Mouse (Mus musculus): Measurements from ENCODE around the gene Mif.
A peak's percentile ranks its signal among the peaks of the same experiment; 100 is the strongest.

The Mif gene

GRCm38 (mm10) chr10:75835761-75836531 is 24.1 kb downstream of the Mif start:
- no peak for DNase-seq (ENCODE audit: low read depth)

GRCm38 (mm10) chr10:75835307-75835706 is 24.7 kb downstream of the Mif start:
- no peak for DNase-seq (ENCODE audit: low read depth)

- DNase-seq (ENCODE audit: low read depth) = no peak
These were observed 25.3 kb downstream of the Mif start for GRCm38 (mm10) chr10:75834721-75835120.

- peak; percentile 69 for DNase-seq (ENCODE audit: low read depth)
These were observed 25.8 kb downstream of the Mif start for GRCm38 (mm10) chr10:75834250-75834649.

- no peak for DNase-seq (ENCODE audit: low read depth)
These were observed 26.5 kb downstream of the Mif start for GRCm38 (mm10) chr10:75833456-75834080.

GRCm38 (mm10) chr10:75832272-75832895 is 27.7 kb downstream of the Mif start:
- no peak for DNase-seq (ENCODE audit: low read depth)

- DNase-seq (ENCODE audit: low read depth) = no peak
These were observed 29.8 kb downstream of the Mif start for GRCm38 (mm10) chr10:75830275-75830670.

- DNase-seq (ENCODE audit: low read depth) = no peak
These were observed 30.3 kb downstream of the Mif start for GRCm38 (mm10) chr10:75829529-75830274.

- no peak for DNase-seq (ENCODE audit: low read depth)
These were observed 31.5 kb downstream of the Mif start for GRCm38 (mm10) chr10:75828500-75828931.

- DNase-seq (ENCODE audit: low read depth) = no peak
These were observed 32.2 kb downstream of the Mif start for GRCm38 (mm10) chr10:75827668-75828360.

GRCm38 (mm10) chr10:75824530-75824929 is 35.5 kb downstream of the Mif start:
- DNase-seq (ENCODE audit: low read depth) = no peak

GRCm38 (mm10) chr10:75823782-75824181 is 36.3 kb downstream of the Mif start:
- DNase-seq (ENCODE audit: low read depth) = no peak

- no peak for DNase-seq (ENCODE audit: low read depth)
These were observed 37.6 kb downstream of the Mif start, which contains the start of gene Gstt4 for GRCm38 (mm10) chr10:75822443-75822842. Gene Gstt4 (minus strand): TSS chr10:75822543.

- DNase-seq (ENCODE audit: low read depth) = no peak
These were observed 40.2 kb downstream of the Mif start for GRCm38 (mm10) chr10:75819882-75820281.

GRCm38 (mm10) chr10:75818641-75819040 is 41.4 kb downstream of the Mif start:
- no peak for DNase-seq (ENCODE audit: low read depth)

Measured in c-Kit-positive CD71-negative TER-119-negative erythroid progenitor cells, embryonic 14.5 days (primary cell).